Mouse (Mus musculus): ENCODE results near the gene 1700025G04Rik. TPM values are rescaled to one million over a fixed set of nuclear protein-coding genes. Genes with fewer than 3 reads are reported as not detected.

The 1700025G04Rik gene
- polyA plus RNA-seq, 1 experiment from 2014 or later = 17.6 TPM

DNA sequence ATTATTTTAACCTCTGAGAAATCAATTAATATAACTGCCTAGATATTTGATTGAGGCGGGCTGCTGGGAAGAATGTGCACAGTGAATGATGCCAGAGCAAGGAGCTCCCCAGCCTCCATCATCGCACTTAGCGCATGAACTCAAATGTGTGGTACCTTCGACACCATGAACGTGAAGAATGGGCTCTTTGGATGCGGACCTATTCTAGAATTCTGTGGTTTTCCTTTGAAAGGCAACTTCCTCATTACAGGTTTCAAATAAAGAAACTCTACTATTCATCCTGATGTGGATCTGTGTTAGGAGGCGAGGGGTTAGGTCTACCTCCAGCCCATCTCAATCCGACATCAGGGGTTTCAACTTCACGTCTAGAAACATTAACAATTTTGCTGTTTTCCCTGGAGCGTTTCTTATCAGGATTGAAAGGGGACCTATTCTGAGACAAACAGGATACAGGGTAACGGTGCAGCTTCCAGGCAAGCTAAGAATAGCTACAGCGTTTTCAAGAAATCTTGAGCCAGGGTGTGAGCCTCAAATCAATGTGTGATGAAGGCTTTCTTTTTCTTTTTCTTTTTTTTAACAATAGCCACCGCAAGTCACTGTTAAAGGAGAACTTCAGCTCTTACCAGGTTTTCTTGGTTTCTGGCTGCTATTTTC lies 110.0 kb downstream of the 1700025G04Rik start:
- DNase-seq (ENCODE audit: low spot score) = no peak

DNA sequence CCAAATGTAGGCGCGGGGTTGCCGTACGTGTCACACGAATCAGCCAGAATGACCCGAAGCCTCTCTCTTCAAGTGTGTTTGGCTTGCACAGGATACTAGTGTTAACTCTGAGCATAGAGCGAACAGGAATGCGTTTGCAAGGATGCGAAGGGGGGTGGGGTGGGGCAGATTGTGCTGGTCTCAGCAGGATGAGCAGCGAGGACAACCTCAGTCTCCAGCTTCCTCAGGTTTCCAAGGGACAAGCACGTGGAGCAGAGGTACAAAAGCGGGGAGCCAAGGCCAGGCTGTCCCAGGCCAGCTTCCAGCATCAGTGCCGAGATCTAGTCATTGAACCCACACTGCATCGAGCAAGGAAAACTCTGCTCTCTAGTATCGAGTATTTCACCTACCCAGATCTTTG lies 111.2 kb downstream of the 1700025G04Rik start:
- 91% methylated on average over 15 of the region's 15 CpGs for WGBS
- no peak for DNase-seq (ENCODE audit: low spot score)
- H3K4me1 ChIP-seq = peaks cover 28% of the 10 kb centered on the region

More for the DNA sequence above, 110.0 kb downstream of the 1700025G04Rik start:
- Histone ChIP-seq H3K4me3 (no peak overlapping the region), H3K27ac (replicated peaks) (no peak overlapping the region), H3K27me3 (ENCODE audit: low read depth, poor library complexity, severe bottlenecking) (no peaks in the 10 kb centered on the region), H3K9me3 (replicated peaks) (no peaks in the 10 kb centered on the region), H3K4me1 (peaks cover 39% of the 10 kb centered on the region), H3K36me3 (peaks cover 11% of the 10 kb centered on the region)
- WGBS = 90% methylated on average over 13 of the region's 13 CpGs

DNA sequence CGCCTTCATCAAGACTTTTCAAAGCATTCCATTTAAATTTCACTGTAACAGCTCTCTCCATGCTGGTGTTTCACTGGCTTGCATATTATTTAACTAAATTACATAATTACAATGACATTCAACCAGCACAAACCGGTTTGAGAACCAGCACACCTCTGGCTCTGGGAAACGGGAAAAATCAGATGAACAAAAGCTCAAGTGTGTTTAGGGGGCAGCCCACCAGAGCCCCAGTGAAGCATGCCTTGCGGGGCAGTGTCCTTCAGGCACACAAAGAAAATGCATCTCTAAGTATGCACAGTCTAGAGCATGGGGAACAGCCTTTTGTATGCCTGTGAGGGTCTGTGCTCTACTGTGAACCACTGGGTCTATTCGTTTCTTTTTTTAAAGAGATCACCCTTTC lies 112.3 kb downstream of the 1700025G04Rik start:
- DNase-seq (ENCODE audit: low spot score) = no peak
- H3K9me3 ChIP-seq (replicated peaks) = no peaks in the 10 kb centered on the region
- peaks cover 11% of the 10 kb centered on the region for H3K36me3 ChIP-seq
- no peak overlapping the region for H3K4me3 ChIP-seq
- peaks cover 24% of the 10 kb centered on the region for H3K4me1 ChIP-seq
- peak overlapping the region; percentile 70 for H3K27ac ChIP-seq (replicated peaks)
- no peaks in the 10 kb centered on the region for H3K27me3 ChIP-seq (ENCODE audit: low read depth, poor library complexity, severe bottlenecking)
- 63% methylated on average over 5 of the region's 5 CpGs for WGBS

More for the DNA sequence above, 111.2 kb downstream of the 1700025G04Rik start:
- H3K4me3 ChIP-seq = no peak overlapping the region
- peak overlapping the region; percentile 30; the same call in 1 of the 2 replicates for H3K27ac ChIP-seq (replicated peaks)
- peaks cover 11% of the 10 kb centered on the region for H3K36me3 ChIP-seq
- no peaks in the 10 kb centered on the region for H3K27me3 ChIP-seq (ENCODE audit: low read depth, poor library complexity, severe bottlenecking)
- no peaks in the 10 kb centered on the region for H3K9me3 ChIP-seq (replicated peaks)

DNA sequence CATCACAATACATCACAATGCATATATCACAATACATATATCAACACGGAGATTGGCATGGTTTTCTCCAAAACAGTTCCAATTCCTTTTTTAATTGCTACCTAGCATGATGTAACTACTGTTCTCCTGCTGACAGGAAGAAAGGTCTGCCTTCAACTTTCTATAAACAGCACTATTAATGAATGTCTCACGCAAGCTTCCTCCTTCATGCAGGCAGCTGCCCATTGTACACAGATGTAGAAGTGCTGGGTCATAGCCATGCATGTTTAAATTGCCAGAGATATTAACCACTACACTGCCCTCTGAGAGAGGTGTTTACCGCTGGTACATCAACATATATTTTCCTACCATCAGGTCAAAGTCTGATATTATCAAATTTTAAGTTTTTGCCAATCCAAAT lies 113.1 kb downstream of the 1700025G04Rik start:
- 91% methylated on average over 3 of the region's 3 CpGs for WGBS

DNA sequence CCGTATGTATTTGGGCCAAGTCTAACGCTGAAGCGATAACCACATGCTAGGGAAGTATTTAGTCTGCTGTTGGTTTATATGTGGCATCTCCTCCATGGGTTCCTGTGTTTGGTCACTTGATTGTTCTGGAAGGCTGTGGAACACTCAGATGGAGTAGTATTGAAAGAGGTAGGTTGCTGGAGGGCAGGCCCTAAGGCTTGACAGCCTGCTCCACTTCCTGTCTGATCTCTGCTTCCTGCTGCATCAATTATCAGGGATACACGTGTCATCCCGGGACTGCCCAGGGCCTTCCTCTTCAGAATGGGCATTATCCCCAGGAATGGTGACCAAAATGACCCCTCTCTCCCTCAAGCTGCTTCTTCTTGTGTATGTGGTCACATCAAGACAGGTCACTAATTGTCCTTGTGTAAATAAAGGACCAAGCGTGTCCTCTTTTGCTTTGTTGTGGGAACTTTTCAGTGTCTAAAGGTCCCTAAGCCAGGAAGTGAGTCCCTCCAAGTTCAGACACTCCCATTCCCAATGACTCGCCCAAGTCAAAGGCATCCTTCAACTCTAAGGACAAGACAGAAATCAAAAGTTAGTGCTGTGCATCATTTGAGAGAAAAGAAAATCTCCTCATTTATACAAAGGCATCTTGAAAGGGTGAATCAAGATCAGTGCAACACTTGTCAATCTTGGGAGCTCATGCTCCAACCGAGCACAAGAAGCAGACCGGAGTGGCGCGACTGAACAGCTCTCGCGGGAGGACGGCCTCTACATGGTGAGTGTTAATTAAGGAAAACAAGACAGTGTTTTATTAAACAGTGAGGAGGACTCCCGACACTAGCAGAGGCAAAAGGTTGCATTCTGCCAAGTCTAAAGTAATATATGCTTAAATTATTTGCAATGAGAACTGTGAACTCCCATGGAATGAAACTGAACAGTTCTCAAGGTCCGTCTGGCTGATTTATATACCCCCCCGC lies 114.2 kb downstream of the 1700025G04Rik start:
- H3K27ac ChIP-seq (replicated peaks) = no peak overlapping the region
- H3K27me3 ChIP-seq (ENCODE audit: low read depth, poor library complexity, severe bottlenecking) = no peaks in the 10 kb centered on the region
- H3K4me1 ChIP-seq = peaks cover 24% of the 10 kb centered on the region
- 87% methylated on average over 17 of the region's 17 CpGs for WGBS
- DNase-seq (ENCODE audit: low spot score) = no peak
- no peak overlapping the region for H3K4me3 ChIP-seq
- H3K36me3 ChIP-seq = peaks cover 11% of the 10 kb centered on the region
- no peaks in the 10 kb centered on the region for H3K9me3 ChIP-seq (replicated peaks)

More for the DNA sequence above, 113.1 kb downstream of the 1700025G04Rik start:
- Histone ChIP-seq H3K9me3 (replicated peaks) (no peaks in the 10 kb centered on the region), H3K27me3 (ENCODE audit: low read depth, poor library complexity, severe bottlenecking) (no peaks in the 10 kb centered on the region), H3K4me1 (peaks cover 24% of the 10 kb centered on the region), H3K36me3 (peaks cover 11% of the 10 kb centered on the region), H3K27ac (replicated peaks) (no peak overlapping the region), H3K4me3 (no peak overlapping the region)
- DNase-seq (ENCODE audit: low spot score) = no peak

DNA sequence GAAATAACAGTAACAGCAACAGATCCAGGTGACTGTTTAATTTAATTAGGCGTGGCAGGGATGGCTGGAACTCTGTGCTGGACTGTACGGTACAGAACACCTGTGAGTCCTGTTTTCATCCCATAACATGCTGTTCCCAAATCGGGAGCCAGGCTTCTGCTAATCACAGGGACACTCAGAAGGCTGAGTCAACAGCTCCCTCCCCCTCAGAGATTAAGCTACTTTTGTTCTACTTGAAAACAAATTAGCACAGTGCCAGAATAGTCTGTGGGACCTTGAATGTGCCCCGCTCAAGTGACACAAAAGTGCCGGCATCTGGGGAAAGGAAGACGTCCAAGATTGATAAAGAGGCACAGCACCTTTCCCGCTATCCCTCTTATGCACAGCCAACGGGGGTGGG lies 115.0 kb downstream of the 1700025G04Rik start:
- Histone ChIP-seq H3K27ac (replicated peaks) (no peak overlapping the region), H3K9me3 (replicated peaks) (no peaks in the 10 kb centered on the region), H3K36me3 (peaks cover 11% of the 10 kb centered on the region), H3K27me3 (ENCODE audit: low read depth, poor library complexity, severe bottlenecking) (no peaks in the 10 kb centered on the region), H3K4me1 (peaks cover 20% of the 10 kb centered on the region), H3K4me3 (no peak overlapping the region)
- no peak for DNase-seq (ENCODE audit: low spot score)
- 70% methylated on average over 8 of the region's 8 CpGs for WGBS

DNA sequence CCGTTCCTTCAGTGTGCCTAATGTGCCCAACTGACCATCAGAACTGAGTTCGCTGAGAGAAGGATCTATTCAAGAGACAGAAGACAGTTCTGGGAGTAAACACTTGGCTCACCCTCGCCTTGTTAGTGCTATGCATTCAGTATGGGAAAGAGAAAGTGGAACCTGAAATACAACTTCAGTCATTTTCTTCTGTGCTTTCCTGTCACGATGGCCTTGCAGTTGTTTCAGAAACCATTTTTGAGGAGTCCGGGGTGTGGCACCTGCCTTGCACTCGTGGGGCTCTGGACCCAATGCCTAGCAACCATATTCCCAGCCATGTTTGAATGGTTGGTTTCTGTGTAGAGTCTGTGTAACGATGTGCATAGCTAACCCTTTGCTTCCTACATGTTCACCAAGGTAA lies 115.5 kb downstream of the 1700025G04Rik start:
- H3K27ac ChIP-seq (replicated peaks) = no peak overlapping the region
- 92% methylated on average over 7 of the region's 7 CpGs for WGBS

DNA sequence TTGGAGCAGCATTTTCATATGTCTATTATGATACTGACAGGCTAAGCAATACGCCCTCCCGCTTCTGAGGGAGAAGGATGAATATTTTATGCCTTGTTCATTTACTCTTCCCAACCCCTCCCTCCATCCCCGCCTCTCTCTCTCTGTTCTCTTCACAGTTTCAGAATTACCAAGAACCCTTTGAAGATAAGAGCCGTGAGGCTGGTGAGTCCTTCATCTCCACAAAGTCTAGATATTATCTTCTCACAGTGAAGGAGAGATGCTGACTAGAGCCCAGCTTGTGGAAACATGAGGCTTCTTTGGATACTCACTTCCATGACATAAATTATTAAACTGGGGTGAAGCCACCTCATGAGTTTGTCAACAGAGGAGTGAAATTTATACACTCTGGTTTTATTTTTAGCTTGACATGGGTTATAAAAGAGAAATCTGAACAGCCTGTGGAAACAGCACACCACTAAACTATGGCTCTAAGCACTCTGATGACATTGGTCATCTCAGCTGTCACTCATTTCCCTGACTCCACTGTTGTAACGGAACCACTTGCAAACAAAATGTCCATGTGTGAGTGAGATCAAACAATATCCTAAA lies 116.7 kb downstream of the 1700025G04Rik start:
- WGBS = 98% methylated on average over 5 of the region's 5 CpGs
- H3K4me3 ChIP-seq = no peak overlapping the region
- H3K9me3 ChIP-seq (replicated peaks) = no peaks in the 10 kb centered on the region
- no peak overlapping the region for H3K27ac ChIP-seq (replicated peaks)
- no peaks in the 10 kb centered on the region for H3K27me3 ChIP-seq (ENCODE audit: low read depth, poor library complexity, severe bottlenecking)
- peaks cover 13% of the 10 kb centered on the region for H3K4me1 ChIP-seq
- H3K36me3 ChIP-seq = peaks cover 6% of the 10 kb centered on the region; the same call in 1 of the 2 replicates
- DNase-seq (ENCODE audit: low spot score) = no peak

More for the DNA sequence above, 115.5 kb downstream of the 1700025G04Rik start:
- no peak for DNase-seq (ENCODE audit: low spot score)
- Histone ChIP-seq H3K27me3 (ENCODE audit: low read depth, poor library complexity, severe bottlenecking) (no peaks in the 10 kb centered on the region), H3K9me3 (replicated peaks) (no peaks in the 10 kb centered on the region), H3K36me3 (peaks cover 11% of the 10 kb centered on the region), H3K4me3 (no peak overlapping the region), H3K4me1 (peaks cover 20% of the 10 kb centered on the region)

DNA sequence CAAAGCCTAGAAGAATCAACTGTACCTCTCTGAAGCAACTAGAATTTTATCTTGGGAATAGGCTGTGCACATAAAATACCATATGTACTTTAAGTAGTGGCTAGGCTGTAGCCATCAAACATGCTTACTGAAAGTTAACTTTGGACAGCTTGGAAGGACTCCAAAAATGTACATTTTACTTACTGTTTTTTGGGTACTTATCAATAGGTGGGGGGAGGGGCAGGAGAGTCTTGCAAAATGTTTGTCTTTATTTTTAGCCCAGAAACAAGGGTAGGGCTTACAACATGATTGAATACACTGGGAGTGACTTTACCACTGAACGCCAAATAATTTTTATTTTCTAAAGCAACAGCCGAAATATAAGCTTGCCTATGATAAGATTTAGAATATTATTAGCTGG lies 118.3 kb downstream of the 1700025G04Rik start:
- 95% methylated on average over 2 of the region's 2 CpGs for WGBS
- H3K9me3 ChIP-seq (replicated peaks) = no peaks in the 10 kb centered on the region
- H3K36me3 ChIP-seq = peaks cover 6% of the 10 kb centered on the region; the same call in 1 of the 2 replicates
- H3K4me1 ChIP-seq = peaks cover 4% of the 10 kb centered on the region; the same call in 1 of the 2 replicates
- no peak for DNase-seq (ENCODE audit: low spot score)
- H3K4me3 ChIP-seq = no peak overlapping the region
- no peaks in the 10 kb centered on the region for H3K27me3 ChIP-seq (ENCODE audit: low read depth, poor library complexity, severe bottlenecking)
- no peak overlapping the region for H3K27ac ChIP-seq (replicated peaks)

DNA sequence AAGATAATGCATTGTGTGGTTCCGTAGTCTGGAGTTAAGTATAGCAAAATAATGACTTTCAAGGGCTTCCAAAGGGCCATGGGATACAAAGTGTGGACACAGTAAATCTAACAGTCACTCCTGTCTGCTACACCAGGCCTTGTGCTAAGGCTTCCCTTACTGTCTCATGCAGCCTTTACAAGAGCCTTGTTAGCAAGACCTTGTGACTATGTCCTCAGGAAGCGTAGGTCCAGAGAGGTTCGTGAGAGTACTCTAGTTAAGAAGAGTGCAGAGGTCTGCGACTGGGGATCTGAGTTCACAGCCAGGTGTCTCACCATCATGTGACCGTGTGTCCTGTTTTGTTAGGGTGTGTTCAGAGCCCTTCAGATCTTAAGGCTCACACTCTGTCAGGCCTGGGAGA lies 121.8 kb downstream of the 1700025G04Rik start:
- no peaks in the 10 kb centered on the region for H3K36me3 ChIP-seq
- no peak overlapping the region for H3K27ac ChIP-seq (replicated peaks)
- no peaks in the 10 kb centered on the region for H3K27me3 ChIP-seq (ENCODE audit: low read depth, poor library complexity, severe bottlenecking)
- 94% methylated on average over 5 of the region's 5 CpGs for WGBS
- no peaks in the 10 kb centered on the region for H3K4me1 ChIP-seq
- no peak overlapping the region for H3K4me3 ChIP-seq
- no peak for DNase-seq (ENCODE audit: low spot score)
- no peaks in the 10 kb centered on the region for H3K9me3 ChIP-seq (replicated peaks)

DNA sequence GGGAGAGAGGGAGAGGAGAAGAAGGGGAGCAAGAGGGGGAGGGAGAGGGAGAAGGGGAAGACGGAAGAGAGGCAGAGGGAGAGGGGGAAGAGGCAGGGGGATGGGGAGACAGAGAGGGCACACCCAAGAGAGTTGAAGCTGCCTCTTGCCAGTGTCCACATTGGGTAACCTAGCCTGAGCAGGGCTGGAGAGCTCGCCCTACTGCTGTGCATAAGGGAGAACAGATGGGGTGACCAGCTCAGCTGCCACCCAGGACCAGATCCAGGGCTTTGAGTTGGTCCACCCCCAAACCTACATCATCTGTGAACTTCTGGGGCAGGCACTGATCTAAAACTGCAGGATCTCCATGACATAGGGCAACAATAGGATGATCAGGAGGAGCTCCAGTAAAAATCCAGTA lies 125.1 kb downstream of the 1700025G04Rik start:
- Histone ChIP-seq H3K4me1 (peaks cover 8% of the 10 kb centered on the region), H3K27me3 (ENCODE audit: low read depth, poor library complexity, severe bottlenecking) (no peaks in the 10 kb centered on the region), H3K9me3 (replicated peaks) (no peaks in the 10 kb centered on the region), H3K4me3 (no peak overlapping the region), H3K36me3 (peaks cover 13% of the 10 kb centered on the region), H3K27ac (replicated peaks) (no peak overlapping the region)
- WGBS = 75% methylated on average over 2 of the region's 2 CpGs
- DNase-seq (ENCODE audit: low spot score) = no peak

DNA sequence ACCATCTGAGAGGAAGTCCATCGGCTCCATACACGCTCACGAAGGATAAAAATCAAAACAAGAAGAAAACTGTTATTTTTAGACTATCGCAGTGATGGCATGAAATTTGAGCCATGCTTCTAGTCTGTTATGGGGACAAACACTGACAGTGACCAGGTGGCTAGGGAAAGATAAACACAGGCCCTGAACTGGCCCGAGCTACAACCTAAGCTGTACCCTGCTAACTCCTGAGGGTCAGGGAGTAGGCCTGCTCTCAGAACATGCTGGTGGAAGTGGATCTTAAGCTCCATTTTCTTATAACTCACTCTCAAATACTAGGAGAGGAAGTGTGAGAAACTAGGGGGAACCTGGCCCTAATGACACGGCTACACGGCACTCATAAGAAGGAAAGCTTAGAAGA lies 126.7 kb downstream of the 1700025G04Rik start:
- H3K27ac ChIP-seq (replicated peaks) = no peak overlapping the region
- H3K36me3 ChIP-seq = peaks cover 13% of the 10 kb centered on the region
- DNase-seq (ENCODE audit: low spot score) = no peak
- H3K27me3 ChIP-seq (ENCODE audit: low read depth, poor library complexity, severe bottlenecking) = no peaks in the 10 kb centered on the region
- H3K4me3 ChIP-seq = no peak overlapping the region
- no peaks in the 10 kb centered on the region for H3K9me3 ChIP-seq (replicated peaks)
- peaks cover 18% of the 10 kb centered on the region for H3K4me1 ChIP-seq
- 78% methylated on average over 7 of the region's 7 CpGs for WGBS
